Mouse (Mus musculus) neural tube, embryonic 15.5 days (tissue): Measurements from ENCODE around the gene Mme. TPM values are rescaled to one million over a fixed set of nuclear protein-coding genes. Genes with fewer than 3 reads are reported as not detected.
A peak's percentile ranks its signal among the peaks of the same experiment; 100 is the strongest.

ENCODE experiments used
- ATAC-seq: fragments of 200-750 bp; cut with Nextera tagmentation; 2 replicates; pipeline ENCODE4 v1.8.0; 2017; ENCODE audit warnings: mild to moderate bottlenecking, moderate TSS enrichment, moderate library complexity; ENCODE audit not compliant: low FRiP score
- H3K27ac ChIP-seq: fragments of 300-500 bp; sonication (generic); replicated peaks from 2 replicates; pipeline ENCODE4 v1.5.1; 2015; ENCODE audit warnings: mild to moderate bottlenecking, inconsistent platforms
- H3K27me3 ChIP-seq: fragments of 300-500 bp; sonication (generic); replicated peaks from 2 replicates; pipeline ENCODE4 v1.6.1; 2015; ENCODE audit warnings: inconsistent platforms
- H3K36me3 ChIP-seq: fragments of 300-500 bp; sonication (generic); 2 replicates; pipeline ENCODE4 v1.6.1; 2015; ENCODE audit warnings: inconsistent platforms
- H3K4me1 ChIP-seq: fragments of 300-500 bp; sonication (generic); 2 replicates; pipeline ENCODE4 v1.6.1; 2015; ENCODE audit warnings: inconsistent platforms
- H3K4me2 ChIP-seq: fragments of 300-500 bp; sonication (generic); 2 replicates; pipeline ENCODE4 v1.6.1; 2015; ENCODE audit warnings: inconsistent platforms, mild to moderate bottlenecking, moderate library complexity
- H3K4me3 ChIP-seq: fragments of 300-500 bp; sonication (generic); replicated peaks from 2 replicates; pipeline ENCODE4 v1.5.1; 2015; ENCODE audit warnings: mild to moderate bottlenecking, inconsistent platforms
- H3K9ac ChIP-seq: fragments of 300-500 bp; sonication (generic); replicated peaks from 2 replicates; pipeline ENCODE4 v1.6.1; 2015; ENCODE audit warnings: mild to moderate bottlenecking, inconsistent platforms
- H3K9me3 ChIP-seq: fragments of 300-500 bp; sonication (generic); replicated peaks from 2 replicates; pipeline ENCODE4 v1.6.1; 2016; ENCODE audit warnings: inconsistent platforms
- whole genome bisulfite sequencing: fragments of 180-500 bp; shearing (Covaris S2); methylation state at CpG from one replicate; pipeline ENCODE4 v1.1.7; 2015; ENCODE audit warnings: mixed read lengths; 5-methylcytosine and 5-hydroxymethylcytosine counted together
- polyA plus RNA-seq: library from polyadenylated mRNA; unstranded; fragments of >200 nt; fragmentation: Nextera tagmentation; extraction: Ambion mirVana; gene quantifications from 2 replicates; pipeline ENCODE4 v1.2.1, GENCODE M21; 2015

The Mme gene
- 3.5 and 3.6 TPM in 2 replicates for polyA plus RNA-seq

GRCm38 (mm10) chr3:63241099-63241587 is at the start of gene Mme:
Gene Mme, plus strand, starts transcription at chr3:63241537.
- Histone ChIP-seq H3K36me3 (no peaks in the 10 kb centered on the region), H3K27me3 (no peaks in the 10 kb centered on the region), H3K27ac (no peak within 1 kb of the TSS), H3K9ac (no peak within 1 kb of the TSS), H3K9me3 (no peaks in the 10 kb centered on the region), H3K4me2 (no peak within 1 kb of the TSS), H3K4me3 (no peak within 1 kb of the TSS), H3K4me1 (no peaks in the 10 kb centered on the region)
- 88% methylated on average over 7 of the region's 7 CpGs for WGBS
- no peak for ATAC-seq

GRCm38 (mm10) chr3:63196565-63196964 is 44.8 kb upstream of the Mme start:
- Histone ChIP-seq H3K9me3 (no peaks in the 10 kb centered on the region), H3K4me2 (no peak overlapping the region), H3K4me1 (no peaks in the 10 kb centered on the region), H3K27ac (no peak overlapping the region), H3K27me3 (no peaks in the 10 kb centered on the region), H3K36me3 (no peaks in the 10 kb centered on the region), H3K4me3 (no peak overlapping the region), H3K9ac (no peak overlapping the region)
- 75% methylated on average over 3 of the region's 3 CpGs for WGBS
- no peak for ATAC-seq

DNA sequence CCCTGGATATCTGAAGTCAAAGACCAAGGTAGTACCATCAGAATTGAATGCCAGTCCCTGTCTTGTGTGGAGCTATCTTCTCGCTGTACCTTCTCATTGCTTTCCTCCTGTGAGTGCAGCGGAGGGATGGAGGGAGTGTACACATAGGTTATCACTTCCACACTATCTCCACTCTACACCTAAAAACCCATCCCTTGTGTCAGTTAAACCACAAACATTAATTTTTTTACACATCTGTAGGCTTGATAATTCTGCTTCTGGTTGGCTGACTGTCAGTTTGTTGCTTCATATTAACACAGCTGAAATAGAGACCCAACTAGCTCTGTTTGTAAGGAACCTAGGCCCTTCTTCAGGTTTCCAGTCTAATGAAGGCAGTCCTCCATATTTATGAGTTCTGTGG is 43.3 kb upstream of the Mme start:
- H3K4me2 ChIP-seq, result no peak overlapping the region
- H3K36me3 ChIP-seq, result no peaks in the 10 kb centered on the region
- no peak overlapping the region for H3K27ac ChIP-seq
- WGBS, result 99% methylated on average over 2 of the region's 2 CpGs
- H3K4me3 ChIP-seq, result no peak overlapping the region
- no peak overlapping the region for H3K9ac ChIP-seq
- no peak for ATAC-seq
- no peaks in the 10 kb centered on the region for H3K4me1 ChIP-seq
- no peaks in the 10 kb centered on the region for H3K9me3 ChIP-seq
- no peaks in the 10 kb centered on the region for H3K27me3 ChIP-seq

DNA sequence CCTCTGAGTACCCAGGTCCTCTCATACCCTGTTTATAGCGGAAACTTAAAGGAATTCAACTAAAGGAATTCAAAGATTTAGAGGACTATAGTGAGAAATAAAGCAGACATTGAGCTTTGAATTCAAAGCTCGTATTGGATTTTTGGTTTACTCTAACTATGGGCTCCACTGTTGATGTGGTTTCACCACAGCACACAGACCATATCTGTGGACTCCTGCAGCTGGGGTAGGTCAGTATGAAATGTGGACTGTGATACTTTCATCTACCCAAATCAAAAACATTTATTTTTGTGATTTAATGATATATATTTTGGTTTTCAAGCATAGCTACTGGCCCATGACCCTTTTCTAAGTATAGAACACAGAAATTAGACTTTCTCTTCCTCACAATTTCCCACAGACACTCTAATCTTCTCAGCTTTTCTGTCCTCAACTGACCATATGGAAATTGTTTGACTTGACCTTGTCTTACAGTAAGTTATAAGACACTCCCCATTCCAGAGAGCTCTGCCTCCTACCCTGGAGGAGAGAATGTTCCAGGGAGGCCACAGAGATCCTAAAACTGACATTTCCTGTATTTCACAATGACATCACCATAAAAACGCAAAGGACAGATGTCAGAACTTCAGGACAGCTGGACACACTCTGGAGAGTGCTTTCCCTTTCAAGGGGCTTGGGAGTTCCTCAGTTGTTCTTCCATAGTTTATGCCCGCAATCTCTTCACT is 19.3 kb upstream of the Mme start:
- Histone ChIP-seq H3K4me3 (no peak overlapping the region), H3K9ac (no peak overlapping the region), H3K9me3 (no peaks in the 10 kb centered on the region), H3K4me2 (no peak overlapping the region), H3K4me1 (no peaks in the 10 kb centered on the region), H3K27ac (no peak overlapping the region), H3K36me3 (no peaks in the 10 kb centered on the region), H3K27me3 (no peaks in the 10 kb centered on the region)
- 86% methylated on average over 4 of the region's 4 CpGs for WGBS
- no peak for ATAC-seq

DNA sequence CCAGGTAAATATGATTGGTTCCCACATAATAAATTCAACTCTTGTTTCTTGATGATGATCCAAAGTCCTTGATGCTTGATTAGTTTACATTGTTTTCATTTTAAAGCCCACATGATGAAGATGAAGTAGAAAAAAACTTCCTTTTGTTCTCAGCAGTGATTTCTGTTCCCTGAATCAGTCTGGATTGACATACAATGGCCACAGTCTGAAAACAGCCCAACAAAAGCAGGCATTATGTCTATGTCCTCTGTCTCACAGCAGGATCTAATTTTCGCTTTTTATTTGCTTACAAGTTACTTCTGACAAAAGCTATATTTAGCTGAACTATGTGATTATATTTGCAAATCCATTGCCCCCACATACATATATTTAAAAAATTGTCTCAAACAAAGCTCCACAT is 17.7 kb upstream of the Mme start:
- ATAC-seq, result no peak
- H3K9ac ChIP-seq, result no peak overlapping the region
- H3K27me3 ChIP-seq, result no peaks in the 10 kb centered on the region
- H3K9me3 ChIP-seq, result no peaks in the 10 kb centered on the region
- no peaks in the 10 kb centered on the region for H3K36me3 ChIP-seq
- H3K27ac ChIP-seq, result no peak overlapping the region
- H3K4me2 ChIP-seq, result no peak overlapping the region
- WGBS, result 29% methylated on average over 1 of the region's 1 CpGs
- no peak overlapping the region for H3K4me3 ChIP-seq
- no peaks in the 10 kb centered on the region for H3K4me1 ChIP-seq

GRCm38 (mm10) chr3:63235957-63236356 is 5.4 kb upstream of the Mme start:
- 43% methylated on average over 2 of the region's 2 CpGs for WGBS
- ATAC-seq, result no peak

DNA sequence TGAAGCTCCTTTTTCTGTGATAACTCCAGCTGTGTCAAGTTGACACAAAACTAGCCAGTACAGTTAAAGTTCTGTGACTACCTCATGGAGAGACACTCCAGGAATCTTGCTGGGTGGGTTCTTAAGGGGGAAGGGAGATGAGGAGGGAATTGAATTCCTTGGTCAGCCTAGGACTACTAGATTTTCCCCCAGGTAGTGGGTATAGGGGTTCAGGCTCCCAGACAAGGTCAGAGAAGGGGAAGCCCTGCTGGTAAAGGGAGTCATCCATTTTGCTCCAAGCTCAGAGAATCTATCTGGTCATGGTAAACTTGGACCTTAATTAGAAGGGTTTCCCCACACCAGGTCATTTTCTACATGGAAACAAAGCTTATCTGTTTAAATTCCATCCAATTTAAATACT is 2.4 kb downstream of the Mme start:
- Histone ChIP-seq H3K4me2 (no peak overlapping the region), H3K27me3 (no peaks in the 10 kb centered on the region), H3K36me3 (no peaks in the 10 kb centered on the region), H3K9me3 (no peaks in the 10 kb centered on the region), H3K4me3 (no peak overlapping the region), H3K9ac (no peak overlapping the region), H3K4me1 (no peaks in the 10 kb centered on the region), H3K27ac (no peak overlapping the region)
- no peak for ATAC-seq

More at GRCm38 (mm10) chr3:63235957-63236356, 5.4 kb upstream of the Mme start:
- Histone ChIP-seq H3K27me3 (no peaks in the 10 kb centered on the region), H3K4me1 (no peaks in the 10 kb centered on the region), H3K36me3 (no peaks in the 10 kb centered on the region), H3K9ac (no peak overlapping the region), H3K4me3 (no peak overlapping the region), H3K4me2 (no peak overlapping the region), H3K27ac (no peak overlapping the region), H3K9me3 (no peaks in the 10 kb centered on the region)

DNA sequence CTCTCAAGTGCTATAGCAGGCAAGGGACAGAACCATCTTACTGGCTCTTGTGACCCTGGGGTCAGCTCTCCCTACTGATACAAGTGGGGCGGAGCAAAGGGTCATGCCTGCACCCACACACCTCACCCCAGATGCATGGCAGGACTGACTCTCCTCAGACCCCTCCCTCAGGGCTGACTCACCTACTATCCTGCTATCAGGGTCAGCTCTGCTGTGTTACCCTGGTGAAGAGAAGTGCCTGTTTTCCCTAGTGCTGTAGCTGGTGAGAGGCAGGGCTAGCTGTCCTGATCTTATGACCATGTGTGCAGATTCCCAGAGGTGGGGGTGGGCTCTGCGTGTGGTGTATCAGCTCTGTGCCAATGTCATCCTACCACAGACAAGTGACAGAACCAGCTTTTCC is 30.8 kb downstream of the Mme start:
- Histone ChIP-seq H3K27me3 (no peaks in the 10 kb centered on the region), H3K9me3 (no peaks in the 10 kb centered on the region), H3K27ac (no peak overlapping the region), H3K9ac (no peak overlapping the region), H3K4me3 (no peak overlapping the region), H3K4me2 (no peak overlapping the region), H3K4me1 (no peaks in the 10 kb centered on the region), H3K36me3 (no peaks in the 10 kb centered on the region)
- ATAC-seq, result no peak
- WGBS, result 93% methylated on average over 2 of the region's 2 CpGs

- no peaks in the 10 kb centered on the region for H3K36me3 ChIP-seq
Measured at GRCm38 (mm10) chr3:63294316-63294715, 53.0 kb downstream of the Mme start.

GRCm38 (mm10) chr3:63294791-63295190 is 53.5 kb downstream of the Mme start:
- no peaks in the 10 kb centered on the region for H3K36me3 ChIP-seq
- peaks cover 2% of the 10 kb centered on the region; the same call in 1 of the 2 replicates for H3K27me3 ChIP-seq

More at GRCm38 (mm10) chr3:63294316-63294715, 53.0 kb downstream of the Mme start:
- H3K27me3 ChIP-seq, result peaks cover 2% of the 10 kb centered on the region; the same call in 1 of the 2 replicates
- ATAC-seq, result no peak
- no peaks in the 10 kb centered on the region for H3K9me3 ChIP-seq
- no peak overlapping the region; the same call in 1 of the 2 replicates for H3K4me2 ChIP-seq
- no peak overlapping the region for H3K27ac ChIP-seq
- H3K4me1 ChIP-seq, result peaks cover 10% of the 10 kb centered on the region; the same call in 1 of the 2 replicates
- no peak overlapping the region for H3K9ac ChIP-seq
- 87% methylated on average over 6 of the region's 6 CpGs for WGBS
- no peak overlapping the region for H3K4me3 ChIP-seq

DNA sequence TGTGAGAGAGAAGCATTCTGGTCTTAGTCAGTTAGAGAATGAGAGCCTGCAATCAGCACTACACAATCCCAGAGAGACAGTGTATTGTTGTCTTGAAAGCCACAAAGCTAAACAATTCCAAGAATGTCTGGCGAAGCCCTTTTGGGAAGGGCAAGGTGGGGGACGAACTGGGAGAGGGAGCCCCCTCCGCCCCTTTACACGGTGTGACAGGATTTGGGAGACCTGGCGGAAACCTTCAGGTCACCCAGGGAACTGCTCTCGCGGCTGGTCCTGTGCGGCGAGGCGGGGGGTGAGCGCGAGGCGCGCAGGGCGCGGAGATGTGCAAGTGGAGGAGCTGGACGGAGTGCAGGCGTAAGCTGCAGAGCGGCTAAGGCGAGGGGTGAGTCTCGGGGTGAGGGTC is 53.9 kb downstream of the Mme start:
- no peaks in the 10 kb centered on the region for H3K9me3 ChIP-seq
- H3K27ac ChIP-seq, result no peak overlapping the region
- H3K4me1 ChIP-seq, result peaks cover 10% of the 10 kb centered on the region; the same call in 1 of the 2 replicates
- peak overlapping the region; percentile 100 for H3K4me2 ChIP-seq
- 0% methylated on average over 21 of the region's 21 CpGs for WGBS
- H3K36me3 ChIP-seq, result no peaks in the 10 kb centered on the region
- H3K9ac ChIP-seq, result peak overlapping the region; percentile 62
- peak; percentile 85 for ATAC-seq
- H3K27me3 ChIP-seq, result peaks cover 2% of the 10 kb centered on the region; the same call in 1 of the 2 replicates
- peak overlapping the region; percentile 73 for H3K4me3 ChIP-seq

More at GRCm38 (mm10) chr3:63294791-63295190, 53.5 kb downstream of the Mme start:
- no peak for ATAC-seq
- H3K4me3 ChIP-seq, result peak overlapping the region; percentile 73
- H3K9me3 ChIP-seq, result no peaks in the 10 kb centered on the region
- 45% methylated on average over 4 of the region's 4 CpGs for WGBS
- H3K27ac ChIP-seq, result no peak overlapping the region
- H3K9ac ChIP-seq, result no peak overlapping the region
- peak overlapping the region; percentile 100 for H3K4me2 ChIP-seq
- H3K4me1 ChIP-seq, result peaks cover 10% of the 10 kb centered on the region; the same call in 1 of the 2 replicates

GRCm38 (mm10) chr3:63295657-63296231 is 54.4 kb downstream of the Mme start:
- WGBS, result under 1% methylated on average over 53 of the region's 54 CpGs
- peaks cover 10% of the 10 kb centered on the region; the same call in 1 of the 2 replicates for H3K4me1 ChIP-seq

More at GRCm38 (mm10) chr3:63295657-63296231, 54.4 kb downstream of the Mme start:
- peak; percentile 81 for ATAC-seq
- peaks cover 2% of the 10 kb centered on the region; the same call in 1 of the 2 replicates for H3K27me3 ChIP-seq
- no peaks in the 10 kb centered on the region for H3K9me3 ChIP-seq
- peak overlapping the region; percentile 62 for H3K9ac ChIP-seq
- H3K27ac ChIP-seq, result no peak overlapping the region
- H3K36me3 ChIP-seq, result no peaks in the 10 kb centered on the region
- peak overlapping the region; percentile 73 for H3K4me3 ChIP-seq
- H3K4me2 ChIP-seq, result peak overlapping the region; percentile 100
